Mouse (Mus musculus): ENCODE measurements around the gene Olfr270. TPM values are rescaled to one million over a fixed set of nuclear protein-coding genes. Genes with fewer than 3 reads are reported as not detected.

The Olfr270 gene
- total RNA-seq, 2 experiments from 2014 or later = not detected

Other genes with a start within 250 kb of the Olfr270 start
- gene Olfr275, start 149.9 kb upstream of the Olfr270 start, total RNA-seq (2021) = not detected
- gene Olfr273, start 105.3 kb upstream of the Olfr270 start, total RNA-seq (2021) = not detected
- gene Olfr272, start 45.4 kb upstream of the Olfr270 start, total RNA-seq (2021) = not detected
- not detected for gene Nipsnap3a, start 24.7 kb downstream of the Olfr270 start, total RNA-seq (2021)
- gene Nipsnap3b, start 47.3 kb downstream of the Olfr270 start, total RNA-seq (2021) = 10 to 100 TPM; 15.6 to 15.9 TPM
- 10 to 100 TPM; 21.4 to 21.7 TPM for gene Abca1, start 195.3 kb downstream of the Olfr270 start, total RNA-seq (2021)

Data from layer of hippocampus, adult 18-20 months (tissue).